Mouse (Mus musculus) thymus, adult 2 months (tissue): ENCODE data around the gene Hist1h3h. TPM values are rescaled to one million over a fixed set of nuclear protein-coding genes. Genes with fewer than 3 reads are reported as not detected.
"Not testable (repeated sequence)": the region's sequence is repeated elsewhere in the genome, so short reads cannot be mapped to it uniquely, and the experiment has no call there.

Experiments
- DNase-seq: peaks from one replicate; pipeline ENCODE4 v3.0.0; 2021
- H3K27ac ChIP-seq: fragments of 200-500 bp; 2 replicates; pipeline ENCODE4 v1.5.1; 2012; ENCODE audit warnings: low read length, control low read depth; ENCODE audit not compliant: control insufficient read depth, insufficient read depth
- H3K27me3 ChIP-seq: fragments of 200-500 bp; 2 replicates; pipeline ENCODE4 v1.6.1; 2012; ENCODE audit warnings: mild to moderate bottlenecking, low read length, moderate library complexity, mixed read lengths; ENCODE audit not compliant: control insufficient read depth, insufficient read depth
- H3K36me3 ChIP-seq: fragments of 200-500 bp; 2 replicates; pipeline ENCODE4 v1.6.1; 2012; ENCODE audit warnings: mild to moderate bottlenecking, low read length, moderate library complexity; ENCODE audit not compliant: control insufficient read depth, insufficient read depth
- H3K4me1 ChIP-seq: fragments of 200-500 bp; replicated peaks from 2 replicates; pipeline ENCODE4 v1.6.1; 2012; ENCODE audit warnings: low read length; ENCODE audit not compliant: control insufficient read depth, insufficient read depth
- H3K4me3 ChIP-seq: fragments of 200-500 bp; 2 replicates; pipeline ENCODE4 v1.5.1; 2012; ENCODE audit warnings: mild to moderate bottlenecking, low read length, control low read depth, moderate library complexity; ENCODE audit not compliant: control insufficient read depth, insufficient read depth
- CTCF ChIP-seq: fragments of 200-500 bp; IDR thresholded peaks from 2 replicates; pipeline ENCODE4 v1.5.1; 2012; ENCODE audit warnings: mild to moderate bottlenecking, control low read depth, low read length, moderate library complexity, borderline replicate concordance; ENCODE audit not compliant: control insufficient read depth, poor library complexity, insufficient read depth; ENCODE audit errors: extremely low read depth
- POLR2A ChIP-seq: fragments of 200-500 bp; IDR thresholded peaks from 2 replicates; pipeline ENCODE4 v1.6.1; 2012; ENCODE audit warnings: mild to moderate bottlenecking, low read length, control low read depth, moderate library complexity; ENCODE audit not compliant: control insufficient read depth, poor library complexity, insufficient read depth; ENCODE audit errors: extremely low read depth
- WGBS: fragments of 180-500 bp; shearing (Covaris S2); methylation state at CpG from one replicate; pipeline ENCODE4 v1.1.7; 2018; 5-methylcytosine and 5-hydroxymethylcytosine counted together
- polyA plus RNA-seq: library from polyadenylated mRNA; depleted of rRNA; stranded (reverse); fragments of >200 nt; gene quantifications from 2 replicates; pipeline ENCODE4 v1.2.3, GENCODE M21; 2012

Hist1h3h gene
- polyA plus RNA-seq, 1 experiment: 733 TPM

DNA sequence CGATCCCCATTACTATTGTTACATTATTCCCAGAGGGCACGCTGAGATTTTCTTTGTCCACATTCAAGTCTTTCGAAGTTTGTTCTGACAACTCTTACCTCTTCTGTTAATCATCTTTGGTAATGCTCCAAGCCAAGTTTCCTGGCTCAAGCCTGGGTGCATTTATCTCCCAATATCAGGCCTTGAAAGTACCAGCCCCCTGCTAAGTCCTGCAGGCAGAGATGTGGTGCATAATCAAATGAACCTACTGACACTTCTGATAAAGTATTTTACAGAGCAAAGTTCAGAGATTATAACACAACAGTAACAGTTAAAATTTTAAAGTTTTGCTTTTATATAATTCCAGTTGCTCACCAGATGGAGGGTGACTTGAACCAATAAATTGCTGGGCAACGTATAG lies 5.8 kb upstream of the Hist1h3h start:
- no peak overlapping the region for H3K4me3 ChIP-seq
- H3K27me3 ChIP-seq: no peaks in the 10 kb centered on the region
- no peak for TF ChIP-seq POLR2A
- TF ChIP-seq CTCF: no peak
- peaks cover 2% of the 10 kb centered on the region for H3K4me1 ChIP-seq
- WGBS: 53% methylated on average over 4 of the region's 4 CpGs
- no peaks in the 10 kb centered on the region for H3K36me3 ChIP-seq
- DNase-seq: no peak
- H3K27ac ChIP-seq: no peak overlapping the region

- peak; percentile 76 for DNase-seq
- H3K27me3 ChIP-seq: no peaks in the 10 kb centered on the region
- H3K36me3 ChIP-seq: no peaks in the 10 kb centered on the region
- TF ChIP-seq CTCF (no peak), POLR2A (no peak)
- H3K4me3 ChIP-seq: no peak overlapping the region; the same call in 1 of the 2 replicates
- H3K27ac ChIP-seq: peak overlapping the region; percentile 72
- H3K4me1 ChIP-seq: peaks cover 2% of the 10 kb centered on the region
- 0% methylated on average over 7 of the region's 7 CpGs for WGBS
Measured at GRCm38 (mm10) chr13:21714725-21715124, 2.7 kb upstream of the Hist1h3h start.

- H3K27me3 ChIP-seq: no peaks in the 10 kb centered on the region
- WGBS: under 1% methylated on average over 22 of the region's 22 CpGs
- no peak for TF ChIP-seq CTCF
- no peak for TF ChIP-seq POLR2A
- peak overlapping the region; percentile 35 for H3K4me3 ChIP-seq
- peak overlapping the region; percentile 72 for H3K27ac ChIP-seq
- H3K4me1 ChIP-seq: peaks cover 2% of the 10 kb centered on the region
- H3K36me3 ChIP-seq: no peaks in the 10 kb centered on the region
- no peak for DNase-seq
Measured at GRCm38 (mm10) chr13:21715131-21715863, 2.2 kb upstream of the Hist1h3h start.

- peak within 1 kb of the TSS; percentile 49 for H3K4me3 ChIP-seq
- peak within 1 kb of the TSS; percentile 93 for H3K27ac ChIP-seq
- not testable (repeated sequence) for H3K27me3 ChIP-seq, H3K4me1 ChIP-seq, H3K36me3 ChIP-seq
- WGBS: 0% methylated on average over 34 of the region's 50 CpGs
- peak; percentile 58; the same call in 1 of the 2 replicates for TF ChIP-seq POLR2A
- peak; percentile 85 for DNase-seq
Measured at GRCm38 (mm10) chr13:21715864-21716539, 1.5 kb upstream of the Hist1h3h start, which contains the start of the genes Hist1h2bl and Hist1h2ai. Hist1h2bl (minus strand) TSS chr13:21716143. Hist1h2ai (plus strand) TSS chr13:21716422.

- H3K27me3 ChIP-seq, DNase-seq, H3K36me3 ChIP-seq, H3K4me1 ChIP-seq: not testable (repeated sequence)
- 0 out of 2 replicates have a peak, but pooled peaks have one; percentile 30 for TF ChIP-seq POLR2A
- WGBS: under 1% methylated on average over 12 of the region's 38 CpGs
- Histone ChIP-seq H3K4me3 (peak overlapping the region; percentile 49), H3K27ac (peak overlapping the region; percentile 90)
Measured at GRCm38 (mm10) chr13:21716540-21717391, 693 bp upstream of the Hist1h3h start.

DNA sequence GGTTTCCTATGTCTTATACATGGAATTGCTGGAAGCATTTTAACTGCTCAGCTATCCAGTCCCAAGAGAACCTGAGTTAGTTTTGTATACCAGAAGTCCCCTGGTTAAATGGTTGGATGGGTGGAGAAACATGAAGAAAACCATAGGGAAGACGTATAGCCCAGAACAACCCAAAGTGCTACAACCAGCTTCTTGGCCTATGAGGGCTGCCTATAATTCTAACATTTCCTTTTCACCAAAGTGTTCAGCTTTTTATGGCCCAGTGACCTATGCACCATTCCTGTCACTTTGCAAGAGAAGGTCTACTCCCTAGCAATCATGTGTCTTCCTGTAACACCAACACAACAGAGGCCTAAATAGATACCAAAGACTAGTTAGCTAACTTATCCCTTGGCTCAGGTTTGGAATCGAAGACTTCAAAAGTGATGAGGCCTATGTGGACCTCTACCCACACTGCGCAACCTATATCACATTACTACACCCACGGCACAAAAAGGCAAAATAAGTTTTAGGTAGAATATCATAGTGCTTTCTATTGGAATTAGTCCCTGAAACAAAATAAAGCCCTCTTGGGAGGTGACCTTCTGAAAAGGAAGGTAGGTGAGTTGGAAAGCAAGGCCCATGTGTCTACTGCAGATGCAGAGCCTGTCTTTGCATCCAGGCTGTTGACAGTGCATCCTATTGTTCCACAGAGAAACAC lies 1.1 kb downstream of the Hist1h3h start:
- WGBS: 74% methylated on average over 4 of the region's 4 CpGs
- TF ChIP-seq CTCF (no peak), POLR2A (no peak)
- Histone ChIP-seq H3K27me3 (no peaks in the 10 kb centered on the region), H3K27ac (no peak overlapping the region; the same call in 1 of the 2 replicates), H3K36me3 (no peaks in the 10 kb centered on the region), H3K4me3 (no peak overlapping the region), H3K4me1 (peaks cover 8% of the 10 kb centered on the region)
- DNase-seq: no peak

DNA sequence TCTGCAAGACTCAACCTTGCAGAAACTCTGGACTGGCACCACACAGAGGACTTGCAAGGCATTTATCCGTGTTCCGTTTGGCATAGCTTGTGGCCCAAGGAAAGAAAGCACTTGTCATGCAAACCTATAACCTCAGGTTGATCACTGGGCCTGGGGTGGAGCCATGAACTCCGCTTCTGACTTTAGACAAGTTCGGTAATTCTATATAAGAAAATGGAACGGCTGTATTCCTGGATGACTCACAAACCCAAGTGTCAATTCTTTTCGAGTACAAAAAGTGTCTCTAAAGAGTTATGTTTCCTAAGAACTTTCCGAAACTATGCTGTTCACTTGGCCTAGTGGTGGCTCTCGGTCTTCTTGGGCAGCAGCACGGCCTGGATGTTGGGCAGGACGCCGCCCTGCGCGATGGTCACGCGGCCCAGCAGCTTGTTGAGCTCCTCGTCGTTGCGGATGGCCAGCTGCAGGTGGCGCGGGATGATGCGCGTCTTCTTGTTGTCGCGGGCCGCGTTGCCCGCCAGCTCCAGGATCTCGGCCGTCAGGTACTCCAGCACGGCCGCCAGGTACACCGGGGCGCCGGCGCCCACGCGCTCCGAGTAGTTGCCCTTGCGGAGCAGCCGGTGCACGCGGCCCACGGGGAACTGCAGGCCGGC lies 3.8 kb downstream of the Hist1h3h start:
- 2% methylated on average over 21 of the region's 44 CpGs for whole genome bisulfite sequencing
- peak overlapping the region; percentile 48 for H3K4me3 ChIP-seq
- not testable (repeated sequence) for H3K4me1 ChIP-seq, DNase-seq, H3K27me3 ChIP-seq, H3K36me3 ChIP-seq
- peak overlapping the region; percentile 67 for H3K27ac ChIP-seq
